Mouse (Mus musculus): ENCODE measurements around the gene 4930579G24Rik. TPM values are rescaled to one million over a fixed set of nuclear protein-coding genes. Genes with fewer than 3 reads are reported as not detected.

The 4930579G24Rik gene
- polyA plus RNA-seq, 1 experiment: 0.86 TPM

- Histone ChIP-seq H3K27me3 (replicated peaks) (no peaks in the 10 kb centered on the region), H3K4me3 (replicated peaks) (peak overlapping the region; percentile 99), H3K36me3 (replicated peaks; ENCODE audit: low read length) (peaks cover 24% of the 10 kb centered on the region), H3K9me3 (no peaks in the 10 kb centered on the region), H3K4me1 (peaks cover 10% of the 10 kb centered on the region)
- TF ChIP-seq FLI1 (IDR thresholded peaks at IDR 0.05; ENCODE audit: low read length): no peak
- no peak for TF ChIP-seq GATA1 (IDR thresholded peaks at IDR 0.05; ENCODE audit: borderline replicate concordance, low read length)
These were observed 1.2 kb upstream of the 4930579G24Rik start for GRCm38 (mm10) chr3:79627484-79628181.

- no peaks in the 10 kb centered on the region for H3K9me3 ChIP-seq
- peaks cover 23% of the 10 kb centered on the region for H3K36me3 ChIP-seq (replicated peaks; ENCODE audit: low read length)
- peaks cover 10% of the 10 kb centered on the region for H3K4me1 ChIP-seq
- TF ChIP-seq FLI1 (IDR thresholded peaks at IDR 0.05; ENCODE audit: low read length) (no peak), GATA1 (IDR thresholded peaks at IDR 0.05; ENCODE audit: borderline replicate concordance, low read length) (no peak)
- peak overlapping the region; percentile 99 for H3K4me3 ChIP-seq (replicated peaks)
- no peaks in the 10 kb centered on the region for H3K27me3 ChIP-seq (replicated peaks)
These were observed 708 bp upstream of the 4930579G24Rik start for GRCm38 (mm10) chr3:79628182-79628560.

GRCm38 (mm10) chr3:79629416-79629730 is 494 bp downstream of the 4930579G24Rik start, which contains the start of gene Etfdh:
Etfdh (minus strand) TSS chr3:79629500.
- Histone ChIP-seq H3K4me1 (peaks cover 10% of the 10 kb centered on the region), H3K36me3 (replicated peaks; ENCODE audit: low read length) (peaks cover 27% of the 10 kb centered on the region), H3K27me3 (replicated peaks) (no peaks in the 10 kb centered on the region), H3K9me3 (no peaks in the 10 kb centered on the region), H3K4me3 (replicated peaks) (peak within 1 kb of the TSS; percentile 99)
- TF ChIP-seq GATA1 (IDR thresholded peaks at IDR 0.05; ENCODE audit: borderline replicate concordance, low read length) (no peak), FLI1 (IDR thresholded peaks at IDR 0.05; ENCODE audit: low read length) (no peak)

- H3K4me1 ChIP-seq: no peaks in the 10 kb centered on the region
- TF ChIP-seq FLI1 (IDR thresholded peaks at IDR 0.05; ENCODE audit: low read length): no peak
- TF ChIP-seq GATA1 (IDR thresholded peaks at IDR 0.05; ENCODE audit: borderline replicate concordance, low read length): no peak
- no peaks in the 10 kb centered on the region for H3K9me3 ChIP-seq
- H3K36me3 ChIP-seq (replicated peaks; ENCODE audit: low read length): no peaks in the 10 kb centered on the region
- H3K4me3 ChIP-seq (replicated peaks): no peak overlapping the region
- peaks cover 2% of the 10 kb centered on the region for H3K27me3 ChIP-seq (replicated peaks)
These were observed 23.2 kb downstream of the 4930579G24Rik start for GRCm38 (mm10) chr3:79652129-79652528.

- TF ChIP-seq FLI1 (IDR thresholded peaks at IDR 0.05; ENCODE audit: low read length) (no peak), GATA1 (IDR thresholded peaks at IDR 0.05; ENCODE audit: borderline replicate concordance, low read length) (no peak)
These were observed 27.8 kb downstream of the 4930579G24Rik start for GRCm38 (mm10) chr3:79656682-79657081.

GRCm38 (mm10) chr3:79664787-79665408 is 36.0 kb downstream of the 4930579G24Rik start:
- Histone ChIP-seq H3K4me3 (replicated peaks) (no peak overlapping the region), H3K36me3 (replicated peaks; ENCODE audit: low read length) (no peaks in the 10 kb centered on the region), H3K27me3 (replicated peaks) (peaks cover 8% of the 10 kb centered on the region), H3K4me1 (no peaks in the 10 kb centered on the region), H3K9me3 (peaks cover 5% of the 10 kb centered on the region)
- TF ChIP-seq FLI1 (IDR thresholded peaks at IDR 0.05; ENCODE audit: low read length) (no peak), GATA1 (IDR thresholded peaks at IDR 0.05; ENCODE audit: borderline replicate concordance, low read length) (no peak)

More at GRCm38 (mm10) chr3:79656682-79657081, 27.8 kb downstream of the 4930579G24Rik start:
- Histone ChIP-seq H3K4me3 (replicated peaks) (no peak overlapping the region), H3K9me3 (no peaks in the 10 kb centered on the region), H3K27me3 (replicated peaks) (peaks cover 2% of the 10 kb centered on the region), H3K36me3 (replicated peaks; ENCODE audit: low read length) (no peaks in the 10 kb centered on the region), H3K4me1 (no peaks in the 10 kb centered on the region)

- H3K4me1 ChIP-seq: peaks cover 13% of the 10 kb centered on the region
- peaks cover 14% of the 10 kb centered on the region for H3K9me3 ChIP-seq
- H3K27me3 ChIP-seq (replicated peaks): peaks cover 11% of the 10 kb centered on the region
- no peak for TF ChIP-seq FLI1 (IDR thresholded peaks at IDR 0.05; ENCODE audit: low read length)
- H3K4me3 ChIP-seq (replicated peaks): peak overlapping the region; percentile 74
- no peaks in the 10 kb centered on the region for H3K36me3 ChIP-seq (replicated peaks; ENCODE audit: low read length)
These were observed 41.7 kb downstream of the 4930579G24Rik start for GRCm38 (mm10) chr3:79670556-79670955.

GRCm38 (mm10) chr3:79672188-79672587 is 43.3 kb downstream of the 4930579G24Rik start:
- Histone ChIP-seq H3K27me3 (replicated peaks) (peaks cover 10% of the 10 kb centered on the region), H3K36me3 (replicated peaks; ENCODE audit: low read length) (no peaks in the 10 kb centered on the region), H3K4me3 (replicated peaks) (no peak overlapping the region), H3K9me3 (peaks cover 16% of the 10 kb centered on the region), H3K4me1 (peaks cover 13% of the 10 kb centered on the region)
- TF ChIP-seq GATA1 (IDR thresholded peaks at IDR 0.05; ENCODE audit: borderline replicate concordance, low read length) (no peak), FLI1 (IDR thresholded peaks at IDR 0.05; ENCODE audit: low read length) (no peak)

- H3K27me3 ChIP-seq (replicated peaks): peaks cover 9% of the 10 kb centered on the region
- H3K4me3 ChIP-seq (replicated peaks): no peak overlapping the region
These were observed 44.2 kb downstream of the 4930579G24Rik start for GRCm38 (mm10) chr3:79673082-79673481.

GRCm38 (mm10) chr3:79674641-79675040 is 45.8 kb downstream of the 4930579G24Rik start:
- TF ChIP-seq FLI1 (IDR thresholded peaks at IDR 0.05; ENCODE audit: low read length): no peak
- TF ChIP-seq GATA1 (IDR thresholded peaks at IDR 0.05; ENCODE audit: borderline replicate concordance, low read length): no peak

More at GRCm38 (mm10) chr3:79673082-79673481, 44.2 kb downstream of the 4930579G24Rik start:
- TF ChIP-seq GATA1 (IDR thresholded peaks at IDR 0.05; ENCODE audit: borderline replicate concordance, low read length) (no peak), FLI1 (IDR thresholded peaks at IDR 0.05; ENCODE audit: low read length) (no peak)
- H3K4me1 ChIP-seq: peaks cover 13% of the 10 kb centered on the region
- H3K9me3 ChIP-seq: peaks cover 13% of the 10 kb centered on the region
- no peaks in the 10 kb centered on the region for H3K36me3 ChIP-seq (replicated peaks; ENCODE audit: low read length)

More at GRCm38 (mm10) chr3:79674641-79675040, 45.8 kb downstream of the 4930579G24Rik start:
- Histone ChIP-seq H3K4me3 (replicated peaks) (no peak overlapping the region), H3K27me3 (replicated peaks) (peaks cover 8% of the 10 kb centered on the region), H3K4me1 (peaks cover 13% of the 10 kb centered on the region), H3K9me3 (peaks cover 13% of the 10 kb centered on the region), H3K36me3 (replicated peaks; ENCODE audit: low read length) (no peaks in the 10 kb centered on the region)
